Mouse (Mus musculus) layer of hippocampus, adult 9-11 months (tissue): ENCODE data around the gene Raet1e.
"Not testable (repeated sequence)": the region's sequence is repeated elsewhere in the genome, so short reads cannot be mapped to it uniquely, and the experiment has no call there.

Experiments used
- DNase-seq: peaks from one replicate; pipeline ENCODE4 v3.0.0; 2022

Raet1e gene

GRCm38 (mm10) chr10:22274445-22275057 is 116.2 kb downstream of the Raet1e start:
- no peak for DNase-seq

- not testable (repeated sequence) for DNase-seq
Observed at GRCm38 (mm10) chr10:22278468-22278867, 120.1 kb downstream of the Raet1e start.

- no peak for DNase-seq
Observed at GRCm38 (mm10) chr10:22282816-22283215, 124.4 kb downstream of the Raet1e start.

GRCm38 (mm10) chr10:22295676-22296075 is 137.3 kb downstream of the Raet1e start:
- DNase-seq: no peak

- DNase-seq: no peak
Observed at GRCm38 (mm10) chr10:22297033-22297762, 138.8 kb downstream of the Raet1e start.

GRCm38 (mm10) chr10:22297766-22298461 is 139.5 kb downstream of the Raet1e start:
- DNase-seq: no peak

GRCm38 (mm10) chr10:22299324-22299723 is 141.0 kb downstream of the Raet1e start:
- DNase-seq: no peak

- DNase-seq: no peak
Observed at GRCm38 (mm10) chr10:22301641-22302040, 143.3 kb downstream of the Raet1e start.

- DNase-seq: no peak
Observed at GRCm38 (mm10) chr10:22302344-22303057, 144.1 kb downstream of the Raet1e start.

- DNase-seq: no peak
Observed at GRCm38 (mm10) chr10:22303736-22304135, 145.4 kb downstream of the Raet1e start.

GRCm38 (mm10) chr10:22305801-22306200 is 147.4 kb downstream of the Raet1e start:
- no peak for DNase-seq

- DNase-seq: no peak
Observed at GRCm38 (mm10) chr10:22306452-22306851, 148.1 kb downstream of the Raet1e start.

- no peak for DNase-seq
Observed at GRCm38 (mm10) chr10:22308221-22308620, 149.9 kb downstream of the Raet1e start.

- DNase-seq: no peak
Observed at GRCm38 (mm10) chr10:22322858-22323257, 164.5 kb downstream of the Raet1e start.

- not testable (repeated sequence) for DNase-seq
Observed at GRCm38 (mm10) chr10:22345721-22346120, 187.4 kb downstream of the Raet1e start.

GRCm38 (mm10) chr10:22353548-22354195 is 195.3 kb downstream of the Raet1e start:
- not testable (repeated sequence) for DNase-seq

GRCm38 (mm10) chr10:22354196-22354574 is 195.8 kb downstream of the Raet1e start:
- not testable (repeated sequence) for DNase-seq

GRCm38 (mm10) chr10:22357373-22357772 is 199.0 kb downstream of the Raet1e start:
- DNase-seq: not testable (repeated sequence)

GRCm38 (mm10) chr10:22360252-22360651 is 201.9 kb downstream of the Raet1e start, which contains the start of gene Raet1d:
Raet1d (plus strand) TSS chr10:22360552.
- DNase-seq: not testable (repeated sequence)

- DNase-seq: not testable (repeated sequence)
Observed at GRCm38 (mm10) chr10:22360957-22361356, 202.6 kb downstream of the Raet1e start.

- not testable (repeated sequence) for DNase-seq
Observed at GRCm38 (mm10) chr10:22361415-22362352, 203.3 kb downstream of the Raet1e start.
